Mouse (Mus musculus) neural tube, embryonic 11.5 days (tissue): ENCODE results near the gene Slc25a42. TPM values are rescaled to one million over a fixed set of nuclear protein-coding genes. Genes with fewer than 3 reads are reported as not detected.

ENCODE experiments used
- ATAC-seq: fragments of 200-750 bp; cut with Nextera tagmentation; 2 replicates; pipeline ENCODE4 v1.8.0; 2017; ENCODE audit warnings: moderate number of reproducible peaks, mild to moderate bottlenecking, moderate TSS enrichment, moderate library complexity; ENCODE audit not compliant: insufficient read depth, low FRiP score, low TSS enrichment
- DNase-seq: peaks from one replicate; pipeline ENCODE4 v3.0.0-alpha.2; 2015; ENCODE audit warnings: low spot score
- H3K27ac ChIP-seq: fragments of 300-500 bp; sonication (generic); 2 replicates; pipeline ENCODE4 v1.5.1; 2014; ENCODE audit warnings: low read depth, mild to moderate bottlenecking, low read length
- H3K27me3 ChIP-seq: fragments of 300-500 bp; sonication (generic); 2 replicates; pipeline ENCODE4 v1.6.1; 2014; ENCODE audit warnings: mild to moderate bottlenecking, low read length, mixed read lengths; ENCODE audit not compliant: control insufficient read depth, insufficient read depth
- H3K36me3 ChIP-seq: fragments of 300-500 bp; sonication (generic); 2 replicates; pipeline ENCODE4 v1.6.1; 2014; ENCODE audit warnings: mild to moderate bottlenecking, low read length, moderate library complexity, mixed read lengths; ENCODE audit not compliant: control insufficient read depth, insufficient read depth
- H3K4me1 ChIP-seq: fragments of 300-500 bp; sonication (generic); 2 replicates; pipeline ENCODE4 v1.6.1; 2014; ENCODE audit warnings: low read length, mixed read lengths; ENCODE audit not compliant: control insufficient read depth, insufficient read depth
- H3K4me2 ChIP-seq: fragments of 300-500 bp; sonication (generic); 2 replicates; pipeline ENCODE4 v1.6.1; 2014; ENCODE audit warnings: low read depth, mild to moderate bottlenecking, moderate library complexity
- H3K4me3 ChIP-seq: fragments of 300-500 bp; sonication (generic); 2 replicates; pipeline ENCODE4 v1.5.1; 2014; ENCODE audit warnings: low read depth, low read length
- H3K9ac ChIP-seq: fragments of 300-500 bp; sonication (generic); 2 replicates; pipeline ENCODE4 v1.6.1; 2014; ENCODE audit warnings: mild to moderate bottlenecking, low read length
- H3K9me3 ChIP-seq: fragments of 300-500 bp; sonication (generic); 2 replicates; pipeline ENCODE4 v1.6.1; 2016; ENCODE audit warnings: low read length; ENCODE audit not compliant: control insufficient read depth
- WGBS: fragments of 180-500 bp; shearing (Covaris S2); extraction: QIAGEN DNeasy Blood & Tissue Kit; methylation state at CpG from one replicate; pipeline ENCODE4 v1.1.7; 2014; 5-methylcytosine and 5-hydroxymethylcytosine counted together
- polyA plus RNA-seq: library from polyadenylated mRNA; unstranded; fragments of >200 nt; fragmentation: Nextera tagmentation; extraction: Ambion mirVana; gene quantifications from 2 replicates; pipeline ENCODE4 v1.2.1, GENCODE M21; 2014

The Slc25a42 gene
- polyA plus RNA-seq, 1 experiment from 2014 or later: 2.4 TPM

- Histone ChIP-seq H3K27me3 (no peaks in the 10 kb centered on the region), H3K9me3 (no peaks in the 10 kb centered on the region), H3K4me3 (peak overlapping the region; percentile 73), H3K4me2 (peak overlapping the region; percentile 78), H3K4me1 (peaks cover 7% of the 10 kb centered on the region; the same call in 1 of the 2 replicates), H3K36me3 (peaks cover 2% of the 10 kb centered on the region), H3K9ac (peak overlapping the region; percentile 78), H3K27ac (peak overlapping the region; percentile 76)
- ATAC-seq: no peak; the same call in 1 of the 2 replicates
- no peak for DNase-seq
- 0% methylated on average over 15 of the region's 15 CpGs for WGBS
These were observed 22.6 kb upstream of the Slc25a42 start for GRCm38 (mm10) chr8:70234781-70235128.

GRCm38 (mm10) chr8:70234080-70234780 lies 22.1 kb upstream of the Slc25a42 start, which contains the start of the genes Sugp2 and Armc6:
TSS of gene Sugp2 (plus strand) at chr8:70234226.
TSS of gene Armc6 (minus strand) at chr8:70234466.
- Histone ChIP-seq H3K27me3 (no peaks in the 10 kb centered on the region), H3K4me2 (peak within 1 kb of the TSS; percentile 78), H3K27ac (peak within 1 kb of the TSS; percentile 76), H3K4me3 (peak within 1 kb of the TSS; percentile 73), H3K9ac (peak within 1 kb of the TSS; percentile 78), H3K9me3 (no peaks in the 10 kb centered on the region), H3K4me1 (peaks cover 7% of the 10 kb centered on the region; the same call in 1 of the 2 replicates), H3K36me3 (peaks cover 4% of the 10 kb centered on the region)
- under 1% methylated on average over 66 of the region's 67 CpGs for WGBS
- peak; percentile 98 for DNase-seq
- peak; percentile 92 for ATAC-seq

- peak overlapping the region; percentile 78 for H3K9ac ChIP-seq
- H3K4me3 ChIP-seq: peak overlapping the region; percentile 73
- WGBS: 7% methylated on average over 13 of the region's 13 CpGs
- no peak overlapping the region for H3K27ac ChIP-seq
- peak overlapping the region; percentile 78 for H3K4me2 ChIP-seq
- peak; percentile 13; the same call in 1 of the 2 replicates for ATAC-seq
- H3K36me3 ChIP-seq: peaks cover 4% of the 10 kb centered on the region
- H3K4me1 ChIP-seq: peaks cover 7% of the 10 kb centered on the region; the same call in 1 of the 2 replicates
- H3K9me3 ChIP-seq: no peaks in the 10 kb centered on the region
- H3K27me3 ChIP-seq: no peaks in the 10 kb centered on the region
- DNase-seq: no peak
These were observed 21.5 kb upstream of the Slc25a42 start for GRCm38 (mm10) chr8:70233606-70234005.

- Histone ChIP-seq H3K4me2 (no peak overlapping the region), H3K9me3 (no peaks in the 10 kb centered on the region), H3K9ac (no peak overlapping the region), H3K4me1 (peaks cover 7% of the 10 kb centered on the region; the same call in 1 of the 2 replicates), H3K4me3 (no peak overlapping the region), H3K27ac (no peak overlapping the region), H3K36me3 (peaks cover 2% of the 10 kb centered on the region; the same call in 1 of the 2 replicates), H3K27me3 (no peaks in the 10 kb centered on the region)
- WGBS: 94% methylated on average over 9 of the region's 9 CpGs
- DNase-seq: no peak
- ATAC-seq: no peak
These were observed 18.7 kb upstream of the Slc25a42 start for GRCm38 (mm10) chr8:70230837-70231236.

- H3K27ac ChIP-seq: no peak overlapping the region
- no peaks in the 10 kb centered on the region; the same call in 1 of the 2 replicates for H3K4me1 ChIP-seq
- H3K4me2 ChIP-seq: no peak overlapping the region
- DNase-seq: peak; percentile 35
- no peak overlapping the region for H3K9ac ChIP-seq
- H3K36me3 ChIP-seq: peaks cover 4% of the 10 kb centered on the region; the same call in 1 of the 2 replicates
- ATAC-seq: no peak; the same call in 1 of the 2 replicates
- no peaks in the 10 kb centered on the region for H3K27me3 ChIP-seq
- no peak overlapping the region for H3K4me3 ChIP-seq
- H3K9me3 ChIP-seq: no peaks in the 10 kb centered on the region
- WGBS: 36% methylated on average over 4 of the region's 4 CpGs
These were observed 15.9 kb upstream of the Slc25a42 start for GRCm38 (mm10) chr8:70227997-70228396.

GRCm38 (mm10) chr8:70223341-70223740 lies 11.2 kb upstream of the Slc25a42 start:
- Histone ChIP-seq H3K4me3 (no peak overlapping the region), H3K9ac (no peak overlapping the region), H3K4me1 (no peaks in the 10 kb centered on the region; the same call in 1 of the 2 replicates), H3K4me2 (no peak overlapping the region), H3K36me3 (0 out of 2 replicates have a peak, but pooled peaks cover 3% of the 10 kb centered on the region), H3K27me3 (no peaks in the 10 kb centered on the region), H3K27ac (no peak overlapping the region), H3K9me3 (no peaks in the 10 kb centered on the region)
- ATAC-seq: no peak
- 45% methylated on average over 6 of the region's 6 CpGs for WGBS
- DNase-seq: no peak

GRCm38 (mm10) chr8:70222041-70222440 lies 9.9 kb upstream of the Slc25a42 start:
- no peak overlapping the region for H3K4me2 ChIP-seq
- H3K9ac ChIP-seq: no peak overlapping the region
- no peak overlapping the region for H3K27ac ChIP-seq
- ATAC-seq (no peak), DNase-seq (no peak)
- 93% methylated on average over 12 of the region's 12 CpGs for WGBS
- no peaks in the 10 kb centered on the region for H3K9me3 ChIP-seq
- no peaks in the 10 kb centered on the region for H3K4me1 ChIP-seq
- no peaks in the 10 kb centered on the region for H3K27me3 ChIP-seq
- H3K36me3 ChIP-seq: 0 out of 2 replicates have a peak, but pooled peaks cover 3% of the 10 kb centered on the region
- no peak overlapping the region for H3K4me3 ChIP-seq

- Histone ChIP-seq H3K4me2 (no peak overlapping the region), H3K36me3 (0 out of 2 replicates have a peak, but pooled peaks cover 3% of the 10 kb centered on the region)
- 95% methylated on average over 3 of the region's 3 CpGs for WGBS
These were observed 8.8 kb upstream of the Slc25a42 start for GRCm38 (mm10) chr8:70220911-70221310.

More at GRCm38 (mm10) chr8:70220911-70221310, 8.8 kb upstream of the Slc25a42 start:
- Histone ChIP-seq H3K4me1 (no peaks in the 10 kb centered on the region), H3K4me3 (no peak overlapping the region), H3K9me3 (no peaks in the 10 kb centered on the region), H3K27ac (no peak overlapping the region), H3K27me3 (no peaks in the 10 kb centered on the region), H3K9ac (no peak overlapping the region)
- ATAC-seq (no peak), DNase-seq (no peak)
